Mouse (Mus musculus) liver, embryonic 14.5 days (tissue): Measurements from ENCODE around the gene Cbx8.

Experiments
- CTCF ChIP-seq: IDR thresholded peaks from 2 replicates; pipeline ENCODE4 v1.5.1; 2016; ENCODE audit warnings: antibody characterized with exemption, low read depth, control low read depth
- EP300 ChIP-seq: IDR thresholded peaks from 2 replicates; pipeline ENCODE4 v1.6.1; 2016; ENCODE audit warnings: antibody characterized with exemption, low read depth

- TF ChIP-seq CTCF (peak; percentile 47), EP300 (no peak)
Measured at GRCm38 (mm10) chr11:119088391-119089234, 47.8 kb upstream of the Cbx8 start.
